Mouse (Mus musculus) erythroblast, embryonic 14.5 days (primary cell): ENCODE results near the gene Cmpk2.

Experiments used
- GATA1 ChIP-seq: IDR thresholded peaks from 2 replicates; pipeline ENCODE4 v1.6.1; 2012; ENCODE audit warnings: low read length, inconsistent platforms, mixed read lengths
- TAL1 ChIP-seq: IDR thresholded peaks from 3 replicates; pipeline ENCODE4 v1.6.1; 2012; ENCODE audit warnings: low read length, inconsistent platforms, mixed read lengths

- TF ChIP-seq GATA1 (no peak), TAL1 (no peak)
Observed at GRCm38 (mm10) chr12:26439366-26439765, 29.6 kb upstream of the Cmpk2 start.
